Mouse (Mus musculus) heart, adult 2 months (tissue): ENCODE measurements at regions not wholly inside any gene's neighbourhood (a gene's known extent, or its start where the extent isn't known, plus 50 kb on each side); places are given as distances from the start of the nearest gene placed in this dataset.

Experiments
- CTCF ChIP-seq: fragments of 200-600 bp; IDR thresholded peaks from 2 replicates; pipeline ENCODE4 v1.8.1; 2022; ENCODE audit warnings: antibody characterized with exemption, mild to moderate bottlenecking, moderate library complexity
- EP300 ChIP-seq: fragments of 200-500 bp; IDR thresholded peaks from 2 replicates; pipeline ENCODE4 v1.6.1; 2011; ENCODE audit warnings: low read depth, low read length, control low read depth; ENCODE audit not compliant: insufficient read depth
- POLR2A ChIP-seq: fragments of 200-500 bp; IDR thresholded peaks from 2 replicates; pipeline ENCODE4 v1.6.1; 2011; ENCODE audit warnings: mild to moderate bottlenecking, low read depth, low read length, control low read depth; ENCODE audit not compliant: insufficient read depth

GRCm38 (mm10) chr12:9855503-9856024 lies 285.6 kb downstream of the Osr1 start:
- TF ChIP-seq POLR2A: no peak
- TF ChIP-seq CTCF: no peak
- TF ChIP-seq EP300: no peak
